Mouse (Mus musculus) thymus, postnatal 36 days (tissue): ENCODE results near the gene Gm9789.
"Not testable (repeated sequence)": the region's sequence is repeated elsewhere in the genome, so short reads cannot be mapped to it uniquely, and the experiment has no call there.

ENCODE experiments used
- DNase-seq, 2 experiments: peaks; one replicate each; pipeline ENCODE4 v3.0.0; 2022; ENCODE audit warnings: mixed read lengths in 2 of 2

Gene Gm9789

DNA sequence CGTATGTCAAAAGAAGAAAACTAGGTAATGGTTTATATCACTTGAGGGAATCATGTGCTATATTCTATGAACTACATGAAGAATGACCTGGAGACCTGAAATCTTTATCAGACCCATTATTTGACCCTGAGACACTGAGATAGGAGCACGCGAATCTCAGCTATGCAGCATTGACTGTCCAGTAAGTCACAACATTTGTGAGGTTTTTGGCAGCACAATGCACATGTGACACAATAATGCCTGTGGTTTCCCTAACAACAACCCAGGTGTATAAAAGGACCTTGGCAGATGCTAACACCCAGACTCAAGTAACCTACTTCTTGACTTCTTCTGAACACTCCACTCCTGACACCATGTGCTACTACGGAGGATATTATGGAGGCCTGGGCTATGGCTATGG is at the start of gene Gm9789:
TSS of gene Gm9789 (plus strand) at position 301 of the 400 bp plus-strand sequence.
- DNase-seq = no peak

DNA sequence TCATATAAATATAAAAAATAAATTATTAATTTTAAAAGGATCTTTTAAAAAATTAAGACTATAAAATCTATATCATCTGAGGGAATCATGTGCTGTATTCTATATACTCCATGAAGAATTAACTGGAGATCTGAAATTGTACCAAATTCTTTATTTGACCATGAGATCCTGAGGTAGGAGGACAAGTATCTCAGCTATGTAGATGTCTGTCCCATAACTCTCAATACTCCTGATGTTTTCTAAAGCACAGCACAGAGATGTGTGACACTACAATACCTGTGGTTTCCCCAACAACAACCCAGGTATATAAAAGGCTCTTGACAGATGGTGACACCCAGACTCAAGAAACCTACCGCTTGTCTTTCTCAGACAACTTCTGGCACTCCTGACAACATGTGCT is 17.2 kb upstream of the Gm9789 start, which contains the start of gene Gm6358:
TSS of gene Gm6358 (plus strand) at position 301 of the 400 bp plus-strand sequence.
- no peak for DNase-seq

DNA sequence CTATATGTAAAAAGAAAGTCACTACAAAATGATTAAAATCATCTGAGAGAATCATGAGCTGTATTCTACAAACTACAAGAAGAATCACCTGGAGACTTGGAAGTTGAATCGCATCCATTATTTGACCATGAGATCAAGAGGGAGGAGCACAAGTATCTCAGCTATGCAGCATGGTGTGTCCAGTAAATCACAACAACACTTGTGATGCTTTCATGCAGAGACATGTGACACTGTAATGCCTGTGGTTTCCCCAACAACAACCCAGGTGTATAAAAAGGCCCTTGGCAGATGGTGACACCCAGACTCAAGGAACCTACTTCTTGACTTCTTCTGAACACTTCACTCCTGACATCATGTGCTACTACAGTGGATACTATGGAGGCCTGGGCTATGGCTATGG is 7.0 kb upstream of the Gm9789 start, which contains the start of gene Gm10061:
TSS of gene Gm10061 (plus strand) at position 301 of the 400 bp plus-strand sequence.
- DNase-seq = no peak

DNA sequence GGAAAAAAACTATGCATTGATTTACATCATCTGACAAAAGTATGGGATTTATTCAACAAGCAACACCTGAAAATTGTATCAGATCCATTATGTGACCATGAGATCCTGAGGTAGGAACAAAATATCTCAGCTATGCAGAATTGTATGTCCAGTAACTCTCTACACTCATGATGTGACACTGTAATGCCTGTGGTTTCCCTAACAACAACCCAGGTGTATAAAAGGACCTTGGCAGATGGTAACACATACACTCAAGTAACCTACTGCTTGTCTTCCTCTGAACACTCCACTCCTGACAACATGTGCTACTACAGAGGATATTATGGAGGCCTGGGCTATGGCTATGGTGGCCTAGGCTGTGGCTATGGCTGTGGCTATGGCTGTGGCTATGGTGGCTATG is 11.4 kb downstream of the Gm9789 start, which contains the start of gene Gm7735:
TSS of gene Gm7735 (plus strand) at position 301 of the 400 bp plus-strand sequence.
- DNase-seq = not testable (repeated sequence)

DNA sequence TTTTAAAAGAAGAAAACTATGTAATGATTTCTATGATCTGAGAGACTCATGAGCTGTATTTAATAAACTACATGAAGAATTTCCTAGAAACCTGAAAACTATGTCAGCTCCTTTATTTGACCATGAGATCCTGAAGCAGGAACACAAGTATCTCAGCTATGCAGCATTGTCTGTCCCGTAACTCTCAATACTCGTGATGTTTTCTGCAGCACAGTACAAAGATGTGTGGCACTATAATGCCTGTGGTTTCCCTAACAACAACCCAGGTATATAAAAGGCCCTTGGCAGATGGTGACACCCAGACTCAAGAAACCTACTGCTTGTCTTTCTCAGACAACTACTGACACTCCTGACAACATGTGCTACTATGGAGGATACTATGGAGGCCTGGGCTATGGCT is 16.7 kb downstream of the Gm9789 start, which contains the start of gene 1110057P08Rik:
TSS of gene 1110057P08Rik (plus strand) at position 301 of the 400 bp plus-strand sequence.
- no peak for DNase-seq

DNA sequence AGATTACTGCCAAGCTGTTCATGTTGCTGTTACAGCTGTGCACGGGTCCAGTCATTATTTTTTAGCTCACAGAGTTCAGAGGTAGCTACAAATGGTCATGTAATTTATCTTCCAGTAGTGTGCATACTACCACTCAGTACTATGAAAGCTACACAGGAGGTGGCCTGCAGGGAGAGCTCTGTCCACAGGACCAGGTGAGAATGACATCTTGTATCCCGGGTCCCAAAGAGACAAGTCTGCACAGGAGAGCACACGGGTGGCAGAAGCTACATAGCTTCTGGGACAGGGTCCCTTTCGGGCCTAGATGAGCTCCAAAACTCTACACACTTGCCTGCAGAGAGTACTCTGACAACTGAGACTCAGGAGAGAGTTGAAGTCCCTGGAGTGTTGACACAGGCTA is 30.9 kb downstream of the Gm9789 start:
- DNase-seq = no peak

GRCm38 (mm10) chr16:89205561-89205960 is 47.8 kb downstream of the Gm9789 start, which contains the start of gene Krtap20-2:
TSS of gene Krtap20-2 (plus strand) at chr16:89205861.
- no peak for DNase-seq
